Mouse (Mus musculus): ENCODE measurements at regions not wholly inside any gene's neighbourhood (a gene's known extent, or its start where the extent isn't known, plus 50 kb on each side); places are given as distances from the start of the nearest gene placed in this dataset.

DNA sequence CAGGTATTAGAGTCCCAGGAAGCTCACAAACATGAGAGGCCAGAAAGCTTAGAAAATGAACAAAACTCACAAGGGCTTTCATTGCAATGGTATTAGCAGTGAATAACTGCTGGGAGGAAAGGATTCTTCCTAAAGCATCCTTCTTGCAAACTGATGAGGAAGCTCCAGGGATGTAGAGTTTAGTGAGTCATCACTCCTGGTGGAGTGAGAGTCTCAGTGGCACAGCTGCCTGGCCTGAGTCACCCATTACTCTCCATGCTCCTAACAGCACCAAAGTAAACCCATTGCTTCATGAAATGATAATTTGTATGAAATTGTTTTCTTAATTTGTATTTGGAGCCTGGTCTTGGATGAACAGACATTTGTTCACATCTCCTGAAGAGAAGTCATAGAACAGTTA is 245.1 kb upstream of the Tmprss15 start:
- H3K4me1 ChIP-seq (ENCODE audit: control insufficient read depth in 1 of 2, insufficient read depth in 2 of 2, low read length in 2 of 2), result no peaks in the 10 kb centered on the region
- H3K79me2 ChIP-seq (ENCODE audit: control insufficient read depth, insufficient read depth, low read length, poor library complexity), result no peaks in the 10 kb centered on the region
- H3K27ac ChIP-seq (ENCODE audit: control insufficient read depth, low read depth, low read length), result no peak overlapping the region
- H3K27me3 ChIP-seq (ENCODE audit: control insufficient read depth in 1 of 2, insufficient read depth in 2 of 2, low read length in 2 of 2), result no peaks in the 10 kb centered on the region
- H3K9me3 ChIP-seq (replicated peaks; ENCODE audit: insufficient read depth, low read length), result no peaks in the 10 kb centered on the region
- no peak for TF ChIP-seq UBTF (IDR thresholded peaks at IDR 0.05; ENCODE audit: borderline replicate concordance, insufficient read depth, low read depth, low read length)
- no peak for TF ChIP-seq JUND (IDR thresholded peaks at IDR 0.05; ENCODE audit: low read depth, low read length)
- TF ChIP-seq TBP (IDR thresholded peaks at IDR 0.05; ENCODE audit: low read depth, low read length), result no peak
- TF ChIP-seq CTCF (IDR thresholded peaks at IDR 0.05 in 2 of 3, conservative IDR thresholded peaks at IDR 0.05 in 1 of 3; ENCODE audit: control insufficient read depth in 1 of 3, insufficient read depth in 1 of 3, low read depth in 2 of 3, low read length in 3 of 3, poor library complexity in 1 of 3, severe bottlenecking in 1 of 3), result no peak
- TF ChIP-seq MYB (IDR thresholded peaks at IDR 0.05; ENCODE audit: low read depth, low read length), result no peak
- TF ChIP-seq ELF1 (IDR thresholded peaks at IDR 0.05; ENCODE audit: low read depth, low read length), result no peak
- no peak for TF ChIP-seq CHD2 (IDR thresholded peaks at IDR 0.05; ENCODE audit: low read length)
- TF ChIP-seq E2F4 (IDR thresholded peaks at IDR 0.05; ENCODE audit: borderline replicate concordance, low read depth, low read length), result no peak
- no peak for TF ChIP-seq USF1 (IDR thresholded peaks at IDR 0.05; ENCODE audit: low read depth, low read length)
- TF ChIP-seq CHD1 (IDR thresholded peaks at IDR 0.05; ENCODE audit: low read depth, low read length), result no peak
- no peak for TF ChIP-seq EP300 (IDR thresholded peaks at IDR 0.05; ENCODE audit: low read depth in 1 of 2, low read length in 2 of 2)
- no peak for TF ChIP-seq RCOR1 (IDR thresholded peaks at IDR 0.05; ENCODE audit: low read depth, low read length)
- TF ChIP-seq POLR2AphosphoS2 (IDR thresholded peaks at IDR 0.05; ENCODE audit: low read length), result no peak
- TF ChIP-seq NELFE (IDR thresholded peaks at IDR 0.05; ENCODE audit: low read depth, low read length), result no peak
- TF ChIP-seq POLR2AphosphoS5 (IDR thresholded peaks at IDR 0.05; ENCODE audit: borderline replicate concordance, low read depth, low read length), result no peak
- TF ChIP-seq TAL1 (IDR thresholded peaks at IDR 0.05; ENCODE audit: low read length), result no peak
- TF ChIP-seq ZKSCAN1 (IDR thresholded peaks at IDR 0.05; ENCODE audit: low read depth, low read length), result no peak
- TF ChIP-seq MXI1 (IDR thresholded peaks at IDR 0.05; ENCODE audit: low read depth, low read length), result no peak
- no peak for TF ChIP-seq HCFC1 (IDR thresholded peaks at IDR 0.05; ENCODE audit: low read depth, low read length)
- no peak for TF ChIP-seq ZC3H11A (IDR thresholded peaks at IDR 0.05; ENCODE audit: low read depth, low read length)
- no peak overlapping the region for H3K9ac ChIP-seq (ENCODE audit: control insufficient read depth, low read depth, low read length, poor library complexity, severe bottlenecking)
- H3K4me3 ChIP-seq (ENCODE audit: control insufficient read depth in 1 of 2, insufficient read depth in 1 of 2, low read depth in 2 of 2, low read length in 2 of 2), result no peak overlapping the region
- no peak for DNase-seq (ENCODE audit: low read depth, low spot score)
- no peaks in the 10 kb centered on the region for H3K36me3 ChIP-seq (ENCODE audit: control insufficient read depth in 1 of 2, insufficient read depth in 2 of 2, low read length in 2 of 2)

DNA sequence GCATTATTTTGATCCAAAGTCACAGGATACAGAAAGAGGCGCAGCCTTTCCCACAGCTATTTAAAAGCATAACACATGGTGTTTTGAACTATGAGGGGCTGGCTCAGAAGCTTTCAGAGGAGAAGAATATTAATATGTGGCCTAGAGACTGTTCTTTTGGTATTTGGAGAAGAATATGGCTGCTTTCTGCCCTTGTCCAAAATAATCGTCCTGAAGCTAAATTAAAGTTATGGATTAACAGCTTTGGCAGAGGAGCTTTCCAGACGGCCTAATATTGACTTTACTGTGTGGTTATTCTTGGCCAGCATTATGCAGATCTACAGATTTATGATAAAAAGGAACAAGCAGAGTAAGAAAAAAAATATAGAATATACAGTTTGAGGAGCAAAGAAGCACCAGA is 222.4 kb upstream of the Tmprss15 start:
- Histone ChIP-seq H3K79me2 (ENCODE audit: control insufficient read depth, insufficient read depth, low read length, poor library complexity) (no peaks in the 10 kb centered on the region), H3K27ac (ENCODE audit: control insufficient read depth, low read depth, low read length) (no peak overlapping the region), H3K4me1 (ENCODE audit: control insufficient read depth in 1 of 2, insufficient read depth in 2 of 2, low read length in 2 of 2) (no peaks in the 10 kb centered on the region), H3K27me3 (ENCODE audit: control insufficient read depth in 1 of 2, insufficient read depth in 2 of 2, low read length in 2 of 2) (no peaks in the 10 kb centered on the region), H3K9ac (ENCODE audit: control insufficient read depth, low read depth, low read length, poor library complexity, severe bottlenecking) (no peak overlapping the region), H3K9me3 (replicated peaks; ENCODE audit: insufficient read depth, low read length) (no peaks in the 10 kb centered on the region), H3K36me3 (ENCODE audit: control insufficient read depth in 1 of 2, insufficient read depth in 2 of 2, low read length in 2 of 2) (no peaks in the 10 kb centered on the region), H3K4me3 (ENCODE audit: control insufficient read depth in 1 of 2, insufficient read depth in 1 of 2, low read depth in 2 of 2, low read length in 2 of 2) (no peak overlapping the region)
- TF ChIP-seq POLR2AphosphoS2 (IDR thresholded peaks at IDR 0.05; ENCODE audit: low read length) (no peak), KAT2A (conservative IDR thresholded peaks at IDR 0.05; ENCODE audit: low read depth, low read length) (no peak), MAFK (IDR thresholded peaks at IDR 0.05; ENCODE audit: borderline replicate concordance, low read depth, low read length) (no peak)
- no peak for DNase-seq (ENCODE audit: low read depth, low spot score)
